Mouse (Mus musculus): ENCODE results near the gene Polr1b. TPM values are rescaled to one million over a fixed set of nuclear protein-coding genes. Genes with fewer than 3 reads are reported as not detected.

Gene Polr1b
- polyA plus RNA-seq, 1 experiment: 19.1 TPM

DNA sequence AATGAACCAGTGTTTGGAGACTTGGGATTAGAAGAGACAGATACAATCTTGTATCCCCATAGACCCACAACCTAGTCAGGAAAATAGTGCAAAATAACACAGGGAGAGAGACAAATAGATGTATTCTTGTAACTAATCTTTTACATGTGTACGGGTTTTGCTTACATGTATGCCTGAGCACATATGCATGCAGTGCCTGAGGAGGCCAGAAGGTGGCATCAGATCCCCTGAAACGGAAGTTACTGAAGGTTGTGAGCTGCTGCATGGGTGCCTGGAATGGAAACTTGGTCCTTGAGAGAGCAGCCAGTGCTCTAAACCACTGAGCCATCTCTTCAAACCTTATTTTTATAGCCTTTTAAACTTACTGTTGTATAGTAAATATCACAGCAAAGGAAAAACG is 22.5 kb upstream of the Polr1b start:
- Histone ChIP-seq H3K4me3 (ENCODE audit: insufficient read depth, poor library complexity, severe bottlenecking) (no peak overlapping the region), H3K36me3 (ENCODE audit: control insufficient read depth, insufficient read depth) (peaks cover 52% of the 10 kb centered on the region), H3ac (ENCODE audit: control insufficient read depth, insufficient read length, low read depth) (no peak overlapping the region), H3K27me3 (ENCODE audit: control insufficient read depth, insufficient read depth, insufficient read length) (no peaks in the 10 kb centered on the region), H3K79me3 (ENCODE audit: low read depth) (peaks cover 9% of the 10 kb centered on the region), H3K79me2 (ENCODE audit: control insufficient read depth, insufficient read depth) (peaks cover 17% of the 10 kb centered on the region)
- no peak for TF ChIP-seq CTCF (IDR thresholded peaks at IDR 0.05; ENCODE audit: control insufficient read depth, insufficient read depth, insufficient read length)
- no peak for TF ChIP-seq MAX (IDR thresholded peaks at IDR 0.05)
- TF ChIP-seq MYOG (IDR thresholded peaks at IDR 0.05; ENCODE audit: control insufficient read depth, extremely low read depth, insufficient read length): no peak
- TF ChIP-seq CEBPB (IDR thresholded peaks at IDR 0.05; ENCODE audit: low read depth): no peak
- no peak for TF ChIP-seq FOSL1 (IDR thresholded peaks at IDR 0.05; ENCODE audit: insufficient read depth, low read length, poor library complexity, severe bottlenecking)
- TF ChIP-seq USF1 (IDR thresholded peaks at IDR 0.05; ENCODE audit: low read depth): no peak
- no peak for TF ChIP-seq MYOD1 (IDR thresholded peaks at IDR 0.05; ENCODE audit: control insufficient read depth, insufficient read length, low read depth)

DNA sequence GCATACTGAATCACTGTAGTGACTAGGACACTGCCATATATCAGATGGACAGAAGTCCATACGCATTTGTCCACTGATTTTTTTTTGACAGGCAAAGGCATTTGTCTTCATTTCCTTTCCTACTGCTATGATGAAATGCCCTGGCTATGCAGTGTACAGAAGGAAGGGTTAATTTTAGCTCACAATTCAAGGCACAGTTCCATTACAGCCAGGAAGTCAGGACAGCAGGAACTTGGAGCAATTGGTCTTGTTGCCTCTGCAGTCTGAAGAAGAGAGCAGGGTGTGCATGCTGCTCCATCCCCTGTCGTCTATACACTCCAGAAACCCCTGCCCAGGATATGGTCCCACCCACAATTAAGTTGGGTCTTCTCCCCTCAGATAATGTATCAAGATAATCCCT is 21.6 kb upstream of the Polr1b start:
- no peak overlapping the region for H3ac ChIP-seq (ENCODE audit: control insufficient read depth, insufficient read length, low read depth)
- peaks cover 9% of the 10 kb centered on the region for H3K79me2 ChIP-seq (ENCODE audit: control insufficient read depth, insufficient read depth)
- peaks cover 53% of the 10 kb centered on the region for H3K36me3 ChIP-seq (ENCODE audit: control insufficient read depth, insufficient read depth)
- H3K27me3 ChIP-seq (ENCODE audit: control insufficient read depth, insufficient read depth, insufficient read length): no peaks in the 10 kb centered on the region
- H3K4me3 ChIP-seq (ENCODE audit: insufficient read depth, poor library complexity, severe bottlenecking): no peak overlapping the region
- peaks cover 5% of the 10 kb centered on the region for H3K79me3 ChIP-seq (ENCODE audit: low read depth)
- no peak for TF ChIP-seq MYOG (IDR thresholded peaks at IDR 0.05; ENCODE audit: control insufficient read depth, extremely low read depth, insufficient read length)
- TF ChIP-seq FOSL1 (IDR thresholded peaks at IDR 0.05; ENCODE audit: insufficient read depth, low read length, poor library complexity, severe bottlenecking): no peak
- TF ChIP-seq MYOD1 (IDR thresholded peaks at IDR 0.05; ENCODE audit: control insufficient read depth, insufficient read length, low read depth): no peak
- no peak for TF ChIP-seq CTCF (IDR thresholded peaks at IDR 0.05; ENCODE audit: control insufficient read depth, insufficient read depth, insufficient read length)
- TF ChIP-seq USF1 (IDR thresholded peaks at IDR 0.05; ENCODE audit: low read depth): no peak
- TF ChIP-seq CEBPB (IDR thresholded peaks at IDR 0.05; ENCODE audit: low read depth): no peak
- TF ChIP-seq MAX (IDR thresholded peaks at IDR 0.05): no peak

- Histone ChIP-seq H3K4me3 (ENCODE audit: insufficient read depth, poor library complexity, severe bottlenecking) (no peak overlapping the region), H3K27me3 (ENCODE audit: control insufficient read depth, insufficient read depth, insufficient read length) (no peaks in the 10 kb centered on the region), H3ac (ENCODE audit: control insufficient read depth, insufficient read length, low read depth) (no peak overlapping the region), H3K79me3 (ENCODE audit: low read depth) (peaks cover 2% of the 10 kb centered on the region), H3K36me3 (ENCODE audit: control insufficient read depth, insufficient read depth) (peaks cover 62% of the 10 kb centered on the region), H3K79me2 (ENCODE audit: control insufficient read depth, insufficient read depth) (no peaks in the 10 kb centered on the region)
- TF ChIP-seq CEBPB (IDR thresholded peaks at IDR 0.05; ENCODE audit: low read depth): no peak
- no peak for TF ChIP-seq CTCF (IDR thresholded peaks at IDR 0.05; ENCODE audit: control insufficient read depth, insufficient read depth, insufficient read length)
- TF ChIP-seq USF1 (IDR thresholded peaks at IDR 0.05; ENCODE audit: low read depth): no peak
- no peak for TF ChIP-seq MYOD1 (IDR thresholded peaks at IDR 0.05; ENCODE audit: control insufficient read depth, insufficient read length, low read depth)
- TF ChIP-seq MAX (IDR thresholded peaks at IDR 0.05): no peak
- no peak for TF ChIP-seq MYOG (IDR thresholded peaks at IDR 0.05; ENCODE audit: control insufficient read depth, extremely low read depth, insufficient read length)
These were observed 19.7 kb upstream of the Polr1b start for GRCm38 (mm10) chr2:129081097-129081496.

DNA sequence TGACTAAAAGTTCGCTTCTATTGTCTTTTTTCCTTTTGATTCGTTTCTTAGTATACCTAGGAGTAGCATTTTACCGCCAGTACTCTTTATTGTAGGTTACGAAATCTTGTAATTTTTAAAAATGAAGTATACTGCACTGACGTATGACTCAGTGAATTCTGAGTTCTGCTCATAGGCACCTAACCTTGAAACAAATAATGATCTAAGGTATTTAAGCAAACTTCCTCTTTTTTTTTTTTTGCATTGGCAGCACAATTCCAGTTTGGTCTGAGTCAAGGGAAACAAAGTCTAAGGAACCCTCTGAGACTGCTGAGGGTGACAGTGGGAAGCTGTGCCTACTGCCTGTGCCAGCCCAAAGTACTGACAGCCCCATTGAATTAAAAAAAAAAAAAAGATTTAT is 17.3 kb upstream of the Polr1b start:
- Histone ChIP-seq H3K79me3 (ENCODE audit: low read depth) (no peaks in the 10 kb centered on the region), H3K36me3 (ENCODE audit: control insufficient read depth, insufficient read depth) (peaks cover 40% of the 10 kb centered on the region), H3K4me3 (ENCODE audit: insufficient read depth, poor library complexity, severe bottlenecking) (no peak overlapping the region), H3K79me2 (ENCODE audit: control insufficient read depth, insufficient read depth) (no peaks in the 10 kb centered on the region), H3ac (ENCODE audit: control insufficient read depth, insufficient read length, low read depth) (no peak overlapping the region), H3K27me3 (ENCODE audit: control insufficient read depth, insufficient read depth, insufficient read length) (no peaks in the 10 kb centered on the region)
- TF ChIP-seq MYOG (IDR thresholded peaks at IDR 0.05; ENCODE audit: control insufficient read depth, extremely low read depth, insufficient read length) (no peak), MAX (IDR thresholded peaks at IDR 0.05) (no peak), CEBPB (IDR thresholded peaks at IDR 0.05; ENCODE audit: low read depth) (no peak), MYOD1 (IDR thresholded peaks at IDR 0.05; ENCODE audit: control insufficient read depth, insufficient read length, low read depth) (no peak), USF1 (IDR thresholded peaks at IDR 0.05; ENCODE audit: low read depth) (no peak), CTCF (IDR thresholded peaks at IDR 0.05; ENCODE audit: control insufficient read depth, insufficient read depth, insufficient read length) (no peak), FOSL1 (IDR thresholded peaks at IDR 0.05; ENCODE audit: insufficient read depth, low read length, poor library complexity, severe bottlenecking) (no peak)

DNA sequence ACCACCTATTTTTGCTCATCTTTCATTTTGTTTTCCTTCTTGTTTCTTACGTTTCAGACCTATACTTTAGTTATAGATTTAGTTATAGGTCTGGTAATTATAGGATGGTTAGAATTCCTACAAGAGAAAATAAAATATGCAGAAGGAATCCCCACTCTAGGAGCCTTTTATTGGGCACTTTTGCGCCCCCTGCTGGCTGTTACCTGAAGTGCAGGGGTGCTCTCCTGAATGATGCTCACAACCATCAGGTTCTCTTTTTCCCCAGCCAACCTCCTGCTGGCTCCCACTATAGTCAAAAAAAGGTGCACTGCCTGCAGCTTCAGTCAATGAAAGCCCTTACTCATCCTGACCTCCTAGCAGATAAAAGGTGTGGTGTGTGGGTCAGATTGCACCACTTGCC is 15.8 kb upstream of the Polr1b start:
- Histone ChIP-seq H3K36me3 (ENCODE audit: control insufficient read depth, insufficient read depth) (peaks cover 31% of the 10 kb centered on the region), H3ac (ENCODE audit: control insufficient read depth, insufficient read length, low read depth) (no peak overlapping the region)
- TF ChIP-seq MYOD1 (IDR thresholded peaks at IDR 0.05; ENCODE audit: control insufficient read depth, insufficient read length, low read depth) (no peak), USF1 (IDR thresholded peaks at IDR 0.05; ENCODE audit: low read depth) (no peak), CTCF (IDR thresholded peaks at IDR 0.05; ENCODE audit: control insufficient read depth, insufficient read depth, insufficient read length) (no peak), MAX (IDR thresholded peaks at IDR 0.05) (no peak), FOSL1 (IDR thresholded peaks at IDR 0.05; ENCODE audit: insufficient read depth, low read length, poor library complexity, severe bottlenecking) (no peak), CEBPB (IDR thresholded peaks at IDR 0.05; ENCODE audit: low read depth) (no peak), MYOG (IDR thresholded peaks at IDR 0.05; ENCODE audit: control insufficient read depth, extremely low read depth, insufficient read length) (no peak)

DNA sequence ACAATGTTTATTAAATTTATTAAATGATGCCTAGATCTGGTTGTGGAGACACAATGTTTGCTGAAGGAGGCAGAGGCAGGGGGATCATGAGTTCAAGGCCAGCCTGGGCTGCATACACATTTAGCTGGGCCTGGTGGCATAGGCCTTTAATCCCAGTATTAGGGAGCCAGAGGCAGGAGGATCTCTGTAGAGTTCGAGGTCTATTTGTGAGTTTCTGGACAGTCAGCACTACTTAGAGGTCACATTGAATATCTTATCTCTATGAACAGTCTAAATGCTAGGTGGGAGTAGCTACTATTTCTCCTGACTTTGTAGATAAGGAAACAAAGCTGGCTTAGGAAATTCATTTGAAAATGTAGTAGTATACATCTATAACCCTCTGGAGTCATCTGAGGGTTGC is 13.3 kb upstream of the Polr1b start:
- Histone ChIP-seq H3K27me3 (ENCODE audit: control insufficient read depth, insufficient read depth, insufficient read length) (no peaks in the 10 kb centered on the region), H3K36me3 (ENCODE audit: control insufficient read depth, insufficient read depth) (peaks cover 35% of the 10 kb centered on the region), H3ac (ENCODE audit: control insufficient read depth, insufficient read length, low read depth) (no peak overlapping the region), H3K79me3 (ENCODE audit: low read depth) (no peaks in the 10 kb centered on the region), H3K4me3 (ENCODE audit: insufficient read depth, poor library complexity, severe bottlenecking) (no peak overlapping the region), H3K79me2 (ENCODE audit: control insufficient read depth, insufficient read depth) (no peaks in the 10 kb centered on the region)
- TF ChIP-seq MAX (IDR thresholded peaks at IDR 0.05): no peak
- no peak for TF ChIP-seq CEBPB (IDR thresholded peaks at IDR 0.05; ENCODE audit: low read depth)
- no peak for TF ChIP-seq CTCF (IDR thresholded peaks at IDR 0.05; ENCODE audit: control insufficient read depth, insufficient read depth, insufficient read length)
- no peak for TF ChIP-seq FOSL1 (IDR thresholded peaks at IDR 0.05; ENCODE audit: insufficient read depth, low read length, poor library complexity, severe bottlenecking)
- TF ChIP-seq USF1 (IDR thresholded peaks at IDR 0.05; ENCODE audit: low read depth): no peak
- TF ChIP-seq MYOG (IDR thresholded peaks at IDR 0.05; ENCODE audit: control insufficient read depth, extremely low read depth, insufficient read length): no peak
- TF ChIP-seq MYOD1 (IDR thresholded peaks at IDR 0.05; ENCODE audit: control insufficient read depth, insufficient read length, low read depth): no peak

More for the DNA sequence above, 15.8 kb upstream of the Polr1b start:
- no peaks in the 10 kb centered on the region for H3K27me3 ChIP-seq (ENCODE audit: control insufficient read depth, insufficient read depth, insufficient read length)
- H3K79me3 ChIP-seq (ENCODE audit: low read depth): no peaks in the 10 kb centered on the region
- H3K79me2 ChIP-seq (ENCODE audit: control insufficient read depth, insufficient read depth): no peaks in the 10 kb centered on the region
- H3K4me3 ChIP-seq (ENCODE audit: insufficient read depth, poor library complexity, severe bottlenecking): no peak overlapping the region

All from C2C12 (cell line).